Mouse (Mus musculus) brain, adult 10 weeks (tissue): Measurements from ENCODE around the gene Aga. TPM values are rescaled to one million over a fixed set of nuclear protein-coding genes. Genes with fewer than 3 reads are reported as not detected.

ENCODE experiments used
- polyA plus RNA-seq: library from polyadenylated mRNA; stranded (reverse); fragments of 350-450 nt; fragmentation: Illumina TruSeq; extraction: RNeasy Lipid Tissue Mini Kit (QIAGEN cat#74804); gene quantifications from one replicate; pipeline ENCODE4 v1.2.3, GENCODE M21; 2015; ENCODE audit warnings: low read depth, low replicate concordance

Gene Aga
- polyA plus RNA-seq: 14.2 TPM

GRCm38 (mm10) chr8:53511551-53512127, at the start of gene Aga:
Gene Aga (plus strand): TSS chr8:53511727.

Other genes starting within 250 kb of the Aga start
- 0.19 TPM for gene Neil3, start 127.3 kb downstream of the Aga start, polyA plus RNA-seq